Mouse (Mus musculus) limb, embryonic 11.5 days (tissue): Measurements from ENCODE around the gene Akap11. TPM values are rescaled to one million over a fixed set of nuclear protein-coding genes. Genes with fewer than 3 reads are reported as not detected.

Experiments used
- ATAC-seq: fragments of 200-750 bp; cut with Nextera tagmentation; 2 replicates; pipeline ENCODE4 v1.8.0; 2017; ENCODE audit warnings: low read depth; ENCODE audit not compliant: insufficient number of reproducible peaks, low FRiP score, low TSS enrichment
- DNase-seq: peaks from one replicate; pipeline ENCODE4 v3.0.0-alpha.2; 2015; ENCODE audit warnings: low spot score
- H3K27ac ChIP-seq: fragments of 300-500 bp; sonication (generic); replicated peaks from 2 replicates; pipeline ENCODE4 v1.5.1; 2014; ENCODE audit warnings: low read depth, mild to moderate bottlenecking, low read length
- H3K27me3 ChIP-seq: fragments of 300-500 bp; sonication (generic); 2 replicates; pipeline ENCODE4 v1.6.1; 2014; ENCODE audit warnings: mild to moderate bottlenecking, low read length, mixed read lengths; ENCODE audit not compliant: control insufficient read depth, insufficient read depth
- H3K36me3 ChIP-seq: fragments of 300-500 bp; sonication (generic); 2 replicates; pipeline ENCODE4 v1.6.1; 2014; ENCODE audit warnings: mild to moderate bottlenecking, low read length, moderate library complexity, mixed read lengths; ENCODE audit not compliant: control insufficient read depth, insufficient read depth
- H3K4me1 ChIP-seq: fragments of 300-500 bp; sonication (generic); 2 replicates; pipeline ENCODE4 v1.6.1; 2014; ENCODE audit warnings: low read length, mixed read lengths; ENCODE audit not compliant: control insufficient read depth, insufficient read depth
- H3K4me2 ChIP-seq: fragments of 300-500 bp; sonication (generic); 2 replicates; pipeline ENCODE4 v1.6.1; 2014; ENCODE audit warnings: low read depth, mild to moderate bottlenecking, moderate library complexity; ENCODE audit not compliant: severe bottlenecking
- H3K4me3 ChIP-seq: fragments of 300-500 bp; sonication (generic); 2 replicates; pipeline ENCODE4 v1.5.1; 2014; ENCODE audit warnings: low read depth, low read length
- H3K9ac ChIP-seq: fragments of 300-500 bp; sonication (generic); 2 replicates; pipeline ENCODE4 v1.6.1; 2014; ENCODE audit warnings: mild to moderate bottlenecking, low read length
- H3K9me3 ChIP-seq: fragments of 300-500 bp; sonication (generic); 2 replicates; pipeline ENCODE4 v1.6.1; 2016; ENCODE audit warnings: low read length; ENCODE audit not compliant: control insufficient read depth
- WGBS: fragments of 180-500 bp; shearing (Covaris S2); extraction: QIAGEN DNeasy Blood & Tissue Kit; methylation state at CpG from one replicate; pipeline ENCODE4 v1.1.7; 2014; 5-methylcytosine and 5-hydroxymethylcytosine counted together
- polyA plus RNA-seq: library from polyadenylated mRNA; unstranded; fragments of >200 nt; fragmentation: Nextera tagmentation; extraction: Ambion mirVana; gene quantifications from 2 replicates; pipeline ENCODE4 v1.2.1, GENCODE M21; 2014

Gene Akap11
- 18.4 and 19.2 TPM in 2 replicates for polyA plus RNA-seq

DNA sequence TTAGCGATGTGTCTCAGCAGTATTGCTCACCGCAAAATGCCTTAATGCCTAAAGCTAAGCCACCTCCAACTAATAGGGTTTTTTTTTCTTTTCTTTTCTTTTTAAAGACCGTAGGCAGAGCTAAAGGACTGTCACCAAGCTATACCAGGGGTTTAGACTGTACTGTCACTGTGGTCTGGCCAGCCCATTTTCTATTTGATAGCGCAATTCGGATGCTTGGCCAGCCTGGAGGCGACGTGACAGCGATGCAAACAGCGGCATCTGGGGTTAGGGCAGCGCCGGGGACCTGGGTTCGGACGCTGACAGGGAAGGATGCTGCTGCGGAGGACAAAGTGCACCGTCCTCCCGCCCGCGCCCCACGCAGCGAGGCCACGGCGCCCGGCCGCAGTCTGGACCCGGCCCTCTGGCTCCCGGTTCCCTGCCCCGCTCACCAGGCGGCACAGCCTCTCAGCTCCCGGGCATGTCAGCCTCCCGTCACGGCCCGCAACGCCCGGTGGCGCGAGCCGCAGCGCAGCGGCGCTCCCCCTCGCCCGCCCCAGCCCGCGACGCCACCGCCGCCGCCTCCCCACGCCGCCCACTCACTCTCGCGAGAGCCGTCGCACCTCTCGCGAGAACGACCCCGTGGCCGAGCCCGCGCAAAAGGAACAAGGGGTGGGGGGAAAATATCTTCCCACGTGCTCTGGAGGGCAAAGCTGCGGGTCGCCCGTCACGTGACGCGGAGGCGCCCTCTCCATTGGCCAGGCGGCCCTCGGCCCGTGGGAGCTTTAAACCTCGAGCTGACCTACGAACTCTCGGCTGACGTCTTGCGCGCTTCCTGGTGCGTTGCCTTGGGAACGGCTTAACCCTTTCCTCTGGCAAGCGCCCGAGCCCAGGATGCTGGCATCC, at the start of gene Akap11:
Gene Akap11 (minus strand): TSS at position 528 of the 885 bp plus-strand sequence.
- WGBS, result under 1% methylated on average over 80 of the region's 82 CpGs
- peak; percentile 93 for ATAC-seq

DNA sequence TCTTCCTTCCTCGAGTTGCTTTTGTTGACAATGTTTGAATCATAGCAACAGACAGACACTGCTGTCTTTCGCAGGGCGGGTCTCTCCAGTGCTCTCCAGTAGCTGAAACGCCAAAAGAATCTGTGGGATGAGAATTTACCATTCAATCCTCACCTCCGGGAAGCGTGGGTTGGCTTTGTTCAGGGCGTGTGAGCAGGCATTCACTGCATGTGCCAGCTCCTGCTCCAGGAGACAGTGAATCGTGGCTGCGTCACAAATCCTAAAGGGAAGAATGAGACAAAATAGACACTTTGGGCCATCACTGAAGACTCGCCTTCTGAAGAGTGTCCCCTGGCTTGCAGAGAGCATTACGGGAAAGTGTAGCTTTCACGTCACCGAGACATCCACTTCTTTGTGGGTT, 47.6 kb upstream of the Akap11 start:
- H3K36me3 ChIP-seq, result no peaks in the 10 kb centered on the region
- ATAC-seq (no peak), DNase-seq (no peak)
- H3K9me3 ChIP-seq, result no peaks in the 10 kb centered on the region
- no peak overlapping the region for H3K4me3 ChIP-seq
- no peak overlapping the region for H3K9ac ChIP-seq
- H3K27ac ChIP-seq, result no peak overlapping the region
- no peaks in the 10 kb centered on the region for H3K4me1 ChIP-seq
- no peaks in the 10 kb centered on the region for H3K27me3 ChIP-seq
- no peak overlapping the region for H3K4me2 ChIP-seq
- 91% methylated on average over 13 of the region's 13 CpGs for WGBS

More for the DNA sequence above, at the start of gene Akap11:
- DNase-seq, result peak; percentile 96
- peak within 1 kb of the TSS; percentile 93 for H3K9ac ChIP-seq
- no peak within 1 kb of the TSS; the same call in 1 of the 2 replicates for H3K27ac ChIP-seq
- peak within 1 kb of the TSS; percentile 73 for H3K4me3 ChIP-seq
- H3K27me3 ChIP-seq, result no peaks in the 10 kb centered on the region
- peak within 1 kb of the TSS; percentile 57 for H3K4me2 ChIP-seq
- no peaks in the 10 kb centered on the region for H3K36me3 ChIP-seq
- no peaks in the 10 kb centered on the region for H3K9me3 ChIP-seq
- H3K4me1 ChIP-seq, result 0 out of 2 replicates have a peak, but pooled peaks cover 2% of the 10 kb centered on the region

DNA sequence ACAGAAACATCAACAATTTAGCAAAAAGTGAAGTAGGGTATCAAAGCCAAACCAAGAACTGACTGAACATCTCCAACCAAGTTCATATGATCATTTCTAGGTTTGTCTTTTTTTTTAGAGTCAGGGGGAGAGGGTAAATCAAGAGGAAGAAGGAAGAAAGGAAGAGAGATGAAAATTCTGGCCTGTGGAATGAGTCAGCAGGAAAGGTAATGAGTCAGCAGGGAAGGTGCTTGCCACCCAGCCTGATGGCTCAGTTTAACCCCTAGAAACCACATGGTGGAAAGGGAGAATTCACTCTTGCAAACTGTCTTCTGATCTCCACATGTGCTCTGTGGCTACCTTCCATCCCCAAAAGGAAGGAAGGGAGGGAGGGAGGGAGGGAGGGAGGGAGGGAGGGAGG, 46.6 kb upstream of the Akap11 start:
- no peaks in the 10 kb centered on the region for H3K9me3 ChIP-seq
- H3K27ac ChIP-seq, result no peak overlapping the region
- no peak overlapping the region for H3K9ac ChIP-seq
- H3K36me3 ChIP-seq, result no peaks in the 10 kb centered on the region
- ATAC-seq, result no peak
- no peaks in the 10 kb centered on the region for H3K27me3 ChIP-seq
- no peak for DNase-seq
- H3K4me3 ChIP-seq, result no peak overlapping the region
- no peaks in the 10 kb centered on the region for H3K4me1 ChIP-seq
- H3K4me2 ChIP-seq, result no peak overlapping the region

DNA sequence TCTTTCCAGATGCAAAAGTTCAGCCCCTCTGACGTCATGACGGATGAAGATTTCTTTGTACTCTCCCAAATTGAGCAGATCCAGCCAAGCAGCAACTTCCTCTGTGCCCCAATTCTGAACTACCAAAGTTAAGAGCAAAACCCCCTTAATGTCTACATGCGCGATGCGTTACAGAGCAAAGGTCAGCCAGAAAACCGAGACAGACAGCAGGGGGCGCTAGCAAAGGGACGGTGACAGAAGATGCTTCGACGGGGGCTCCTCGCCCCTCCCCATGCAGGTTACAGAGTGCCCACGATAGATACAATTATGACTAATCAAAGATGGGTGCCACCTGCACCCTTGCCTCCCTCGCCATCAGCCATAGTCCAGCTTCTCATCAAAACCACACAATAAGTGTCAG, 39.3 kb upstream of the Akap11 start:
- Histone ChIP-seq H3K9ac (no peak overlapping the region), H3K4me1 (no peaks in the 10 kb centered on the region), H3K4me2 (no peak overlapping the region), H3K27ac (no peak overlapping the region), H3K9me3 (no peaks in the 10 kb centered on the region), H3K36me3 (no peaks in the 10 kb centered on the region; the same call in 1 of the 2 replicates), H3K4me3 (no peak overlapping the region), H3K27me3 (no peaks in the 10 kb centered on the region)
- ATAC-seq, result no peak
- DNase-seq, result no peak
- 73% methylated on average over 13 of the region's 13 CpGs for WGBS

DNA sequence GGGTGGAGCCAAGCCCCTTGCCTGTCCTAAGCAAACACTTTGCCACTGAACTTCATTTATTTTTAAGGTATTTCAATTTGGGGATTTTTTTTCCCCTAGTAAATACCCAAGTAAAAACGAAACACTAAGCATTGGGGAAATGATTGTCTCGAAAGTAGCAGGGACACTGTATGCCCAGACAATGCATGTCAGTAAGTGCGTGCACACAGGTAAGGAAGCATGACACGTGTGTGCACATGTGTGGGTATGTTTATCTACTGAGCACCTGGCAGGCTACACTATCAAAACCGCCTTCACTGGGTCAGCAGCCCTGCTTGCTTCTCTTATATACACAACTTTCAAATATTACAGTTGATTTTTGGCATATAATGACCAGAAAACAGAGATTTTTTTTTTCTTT, 31.8 kb upstream of the Akap11 start:
- H3K9ac ChIP-seq, result no peak overlapping the region
- 94% methylated on average over 5 of the region's 5 CpGs for WGBS

DNA sequence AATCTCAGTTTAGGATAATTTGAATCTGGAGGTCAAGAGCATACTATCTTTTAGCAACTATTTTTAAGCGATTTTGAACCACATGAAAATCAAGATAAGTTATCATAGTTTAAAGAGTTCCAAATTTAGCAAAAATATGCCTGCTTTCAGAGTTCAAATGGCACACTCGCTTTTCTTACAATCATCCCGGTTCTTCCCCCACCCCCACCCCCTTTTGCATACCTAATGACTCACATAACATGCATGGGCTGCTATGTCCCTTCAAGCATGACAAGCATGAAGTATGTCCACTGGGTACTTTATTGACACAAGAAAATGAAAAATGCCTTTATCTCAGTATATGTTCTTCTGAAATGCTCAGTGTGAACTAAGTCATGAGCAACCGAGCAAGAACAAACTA, 29.8 kb upstream of the Akap11 start:
- Histone ChIP-seq H3K4me1 (no peaks in the 10 kb centered on the region; the same call in 1 of the 2 replicates), H3K4me3 (no peak overlapping the region), H3K27me3 (no peaks in the 10 kb centered on the region), H3K9me3 (no peaks in the 10 kb centered on the region), H3K4me2 (no peak overlapping the region), H3K9ac (no peak overlapping the region), H3K36me3 (no peaks in the 10 kb centered on the region), H3K27ac (no peak overlapping the region)
- 86% methylated on average over 4 of the region's 4 CpGs for WGBS
- DNase-seq (no peak), ATAC-seq (no peak)

More for the DNA sequence above, 31.8 kb upstream of the Akap11 start:
- DNase-seq (no peak), ATAC-seq (no peak)
- no peak overlapping the region for H3K27ac ChIP-seq
- H3K4me2 ChIP-seq, result no peak overlapping the region
- H3K4me1 ChIP-seq, result no peaks in the 10 kb centered on the region; the same call in 1 of the 2 replicates
- H3K36me3 ChIP-seq, result no peaks in the 10 kb centered on the region
- no peak overlapping the region for H3K4me3 ChIP-seq
- no peaks in the 10 kb centered on the region for H3K27me3 ChIP-seq
- H3K9me3 ChIP-seq, result no peaks in the 10 kb centered on the region

DNA sequence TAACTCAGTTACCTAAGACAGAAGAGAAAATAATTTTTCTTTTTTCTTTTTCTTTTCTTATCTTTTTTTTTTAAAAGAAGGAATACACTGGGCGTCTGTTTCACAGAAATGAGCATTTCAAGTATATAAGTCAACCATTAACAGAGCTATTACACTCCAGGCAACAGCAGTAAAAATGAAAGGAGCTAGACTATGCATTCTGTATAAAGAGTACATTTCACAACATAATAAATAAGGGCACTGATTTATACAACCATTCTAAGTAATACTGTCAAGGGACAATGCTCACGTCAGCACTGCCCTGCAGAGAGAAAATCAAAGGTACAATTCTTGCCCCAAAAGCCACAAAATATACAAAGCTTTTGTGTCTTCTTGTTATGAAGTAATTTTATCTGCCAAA, 27.7 kb upstream of the Akap11 start:
- Histone ChIP-seq H3K9ac (no peak overlapping the region), H3K36me3 (no peaks in the 10 kb centered on the region), H3K27me3 (no peaks in the 10 kb centered on the region), H3K4me1 (no peaks in the 10 kb centered on the region; the same call in 1 of the 2 replicates), H3K4me3 (no peak overlapping the region), H3K27ac (no peak overlapping the region), H3K4me2 (no peak overlapping the region), H3K9me3 (no peaks in the 10 kb centered on the region)
- DNase-seq (no peak), ATAC-seq (no peak)
- 36% methylated on average over 2 of the region's 2 CpGs for WGBS

DNA sequence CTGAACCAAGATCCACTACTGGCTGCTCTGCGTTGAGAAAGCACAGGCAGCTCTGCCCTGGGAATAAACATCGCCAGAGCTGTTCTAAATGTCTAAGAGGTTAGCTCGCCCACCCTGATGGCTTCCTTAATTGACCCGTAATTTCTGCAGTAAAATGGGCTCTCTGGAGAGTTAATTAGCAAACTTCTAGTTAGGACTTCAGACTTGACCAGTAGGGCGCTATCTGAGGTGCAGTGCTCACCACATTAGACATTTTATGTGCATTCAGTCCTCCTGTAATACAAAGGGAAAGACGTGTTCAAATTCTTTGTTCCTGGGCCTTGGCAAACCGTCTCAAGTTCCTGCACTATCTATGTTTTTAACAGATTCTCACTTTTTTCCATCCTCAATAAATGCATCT, 26.6 kb upstream of the Akap11 start:
- no peaks in the 10 kb centered on the region; the same call in 1 of the 2 replicates for H3K4me1 ChIP-seq

More for the DNA sequence above, 26.6 kb upstream of the Akap11 start:
- Histone ChIP-seq H3K4me2 (no peak overlapping the region), H3K4me3 (no peak overlapping the region), H3K36me3 (no peaks in the 10 kb centered on the region), H3K27ac (no peak overlapping the region), H3K9me3 (no peaks in the 10 kb centered on the region), H3K27me3 (no peaks in the 10 kb centered on the region), H3K9ac (no peak overlapping the region)
- ATAC-seq, result no peak
- DNase-seq, result peak; percentile 33
- WGBS, result 32% methylated on average over 7 of the region's 7 CpGs
